Mouse (Mus musculus): ENCODE measurements around the gene Relb.

DNA sequence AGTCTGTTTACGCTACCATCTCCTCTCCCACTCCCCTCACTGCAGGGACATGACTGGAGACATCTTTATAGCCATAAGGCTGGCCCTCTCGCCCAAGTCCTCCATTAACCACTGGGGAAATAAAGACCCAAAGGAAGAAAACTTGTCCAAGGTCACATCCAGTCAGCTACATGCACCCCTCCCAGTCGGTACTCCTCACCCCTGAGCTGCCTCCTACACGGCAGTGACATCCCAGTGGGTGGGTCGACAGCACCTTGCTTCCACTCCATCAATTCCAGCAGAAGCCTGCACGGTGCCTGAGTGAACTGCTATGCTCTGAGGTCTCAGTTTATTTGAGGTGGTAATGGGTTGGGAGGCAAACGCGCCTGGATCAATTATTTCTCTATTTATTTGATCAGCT, 34.7 kb upstream of the Relb start:
- no peak for TF ChIP-seq CTCF (IDR thresholded peaks at IDR 0.05; ENCODE audit: insufficient read depth, low read length)
- TF ChIP-seq POLR2A (IDR thresholded peaks at IDR 0.05; ENCODE audit: borderline replicate concordance, extremely low read depth, low read depth, low read length) = no peak
